Mouse (Mus musculus) layer of hippocampus, adult 9-10 months (tissue): Measurements from ENCODE around the gene Pcsk6.

Experiments
- DNase-seq: peaks from one replicate; pipeline ENCODE4 v3.0.0; 2022; ENCODE audit warnings: low spot score

Gene Pcsk6

GRCm38 (mm10) chr7:65940988-65941387, 79.5 kb downstream of the Pcsk6 start:
- DNase-seq: no peak

GRCm38 (mm10) chr7:65945342-65945993, 83.9 kb downstream of the Pcsk6 start:
- DNase-seq: no peak

GRCm38 (mm10) chr7:65946397-65946796, 84.9 kb downstream of the Pcsk6 start:
- no peak for DNase-seq

GRCm38 (mm10) chr7:65948891-65949290, 87.4 kb downstream of the Pcsk6 start:
- DNase-seq: no peak

- no peak for DNase-seq
Measured at GRCm38 (mm10) chr7:65954583-65954982, 93.0 kb downstream of the Pcsk6 start.

- no peak for DNase-seq
Measured at GRCm38 (mm10) chr7:65955304-65956220, 94.0 kb downstream of the Pcsk6 start.

- DNase-seq: no peak
Measured at GRCm38 (mm10) chr7:65957245-65957644, 95.7 kb downstream of the Pcsk6 start.

- DNase-seq: no peak
Measured at GRCm38 (mm10) chr7:65958105-65958504, 96.6 kb downstream of the Pcsk6 start.

- DNase-seq: no peak
Measured at GRCm38 (mm10) chr7:65959221-65959924, 97.8 kb downstream of the Pcsk6 start.

- DNase-seq: no peak
Measured at GRCm38 (mm10) chr7:65962611-65963010, 101.1 kb downstream of the Pcsk6 start.

GRCm38 (mm10) chr7:65964398-65964797, 102.9 kb downstream of the Pcsk6 start:
- no peak for DNase-seq

- DNase-seq: no peak
Measured at GRCm38 (mm10) chr7:65971301-65971700, 109.8 kb downstream of the Pcsk6 start.

GRCm38 (mm10) chr7:65977286-65977685, 115.8 kb downstream of the Pcsk6 start:
- DNase-seq: no peak

GRCm38 (mm10) chr7:65977977-65978376, 116.4 kb downstream of the Pcsk6 start:
- DNase-seq: no peak

GRCm38 (mm10) chr7:65978996-65979823, 117.7 kb downstream of the Pcsk6 start:
- DNase-seq: no peak

GRCm38 (mm10) chr7:65980000-65980399, 118.5 kb downstream of the Pcsk6 start:
- DNase-seq: no peak

GRCm38 (mm10) chr7:65982057-65982456, 120.5 kb downstream of the Pcsk6 start:
- no peak for DNase-seq

GRCm38 (mm10) chr7:65988249-65988648, 126.7 kb downstream of the Pcsk6 start:
- no peak for DNase-seq

- no peak for DNase-seq
Measured at GRCm38 (mm10) chr7:65988709-65989108, 127.2 kb downstream of the Pcsk6 start.

GRCm38 (mm10) chr7:65992329-65992728, 130.8 kb downstream of the Pcsk6 start:
- no peak for DNase-seq

GRCm38 (mm10) chr7:65993410-65993809, 131.9 kb downstream of the Pcsk6 start:
- no peak for DNase-seq
